Mouse (Mus musculus) cerebellum, adult 18-20 months (tissue): ENCODE data around the gene Nuf2.
"Not testable (repeated sequence)": the region's sequence is repeated elsewhere in the genome, so short reads cannot be mapped to it uniquely, and the experiment has no call there.

Experiments
- DNase-seq, 2 experiments: peaks; one replicate each; pipeline ENCODE4 v3.0.0; 2021

Nuf2 gene

DNA sequence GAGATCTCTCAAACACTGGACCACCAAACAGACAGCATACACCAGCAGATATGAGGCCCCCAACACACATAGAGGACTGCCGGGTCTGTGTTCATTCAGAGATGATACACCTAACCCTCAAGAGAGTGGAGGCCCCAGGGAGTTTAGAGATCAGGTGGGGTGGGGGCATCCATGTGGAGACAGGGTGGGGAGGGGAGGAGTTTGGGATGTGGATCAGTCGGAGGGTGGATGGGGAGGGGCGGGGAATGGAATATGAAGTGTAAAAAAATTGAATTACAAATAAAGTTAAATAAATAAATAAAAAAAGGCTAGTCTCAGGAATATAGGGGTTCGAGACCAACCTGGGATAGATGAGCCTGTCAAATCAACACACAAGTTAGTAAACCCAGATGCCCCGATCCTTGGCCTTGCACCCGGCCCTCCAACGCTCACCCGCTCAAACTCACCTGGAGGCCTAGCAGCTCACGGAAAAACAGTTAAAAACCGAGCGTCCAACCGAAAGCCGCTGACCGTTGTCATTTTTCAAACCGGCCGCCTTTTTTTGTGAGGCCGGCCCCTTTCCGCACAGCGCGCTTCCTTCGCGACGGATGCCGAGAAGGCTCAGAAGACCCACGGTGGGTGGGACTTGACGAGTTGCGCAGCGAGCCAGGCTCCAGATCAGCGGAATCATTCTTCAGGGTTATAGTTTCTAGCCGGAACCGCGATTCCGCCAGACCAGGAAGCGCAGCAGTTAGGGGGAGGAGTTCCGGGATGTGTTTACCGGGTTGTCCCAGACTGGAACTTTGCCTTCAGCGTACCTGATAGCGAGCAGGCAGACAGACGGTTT is at the start of gene Nuf2:
Gene Nuf2, minus strand, starts transcription at position 589 of the 826 bp plus-strand sequence.
- peak; percentile 97 to 99 for DNase-seq

DNA sequence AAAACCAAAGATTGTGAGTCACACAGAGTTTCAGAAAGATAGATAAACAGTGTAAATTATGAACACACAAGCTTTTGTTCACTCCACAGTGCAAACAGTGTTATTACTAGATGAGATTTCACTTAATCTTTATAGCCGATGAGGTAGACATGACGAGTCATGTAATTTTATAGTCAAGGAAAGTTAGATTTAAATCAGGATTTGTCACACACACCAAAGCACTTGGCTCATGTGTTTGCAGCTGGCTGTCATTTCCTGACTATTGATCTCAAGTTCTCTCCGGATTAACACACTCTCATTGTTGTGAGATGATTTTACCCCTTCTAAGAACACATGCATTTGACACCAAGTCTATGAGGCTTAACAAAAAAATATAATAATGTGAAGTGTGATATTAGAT is 48.3 kb upstream of the Nuf2 start:
- no peak for DNase-seq

- DNase-seq = no peak
These were observed 42.9 kb upstream of the Nuf2 start for GRCm38 (mm10) chr1:169574136-169574535.

GRCm38 (mm10) chr1:169555621-169556020 is 24.4 kb upstream of the Nuf2 start:
- no peak for DNase-seq

DNA sequence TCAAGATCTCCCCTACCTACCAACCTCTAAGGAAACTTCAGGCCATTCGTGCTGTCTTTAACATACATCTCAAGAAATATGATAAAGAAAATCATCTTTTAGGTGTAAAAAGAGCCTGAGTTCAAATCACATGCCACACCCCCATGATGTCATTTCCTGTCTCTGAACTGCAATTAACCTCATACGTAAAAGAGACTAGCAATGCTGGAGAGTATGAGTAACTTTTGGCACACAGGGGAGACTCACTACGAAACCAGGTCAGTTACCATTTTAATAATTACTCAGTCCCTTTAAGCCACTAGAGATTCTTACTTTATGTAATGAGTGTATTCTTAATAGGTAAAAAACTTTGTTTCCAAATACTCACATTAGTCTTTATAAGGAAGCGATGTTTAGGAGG is 23.8 kb upstream of the Nuf2 start:
- no peak for DNase-seq

- DNase-seq = no peak
These were observed 22.2 kb upstream of the Nuf2 start for GRCm38 (mm10) chr1:169553446-169553845.

DNA sequence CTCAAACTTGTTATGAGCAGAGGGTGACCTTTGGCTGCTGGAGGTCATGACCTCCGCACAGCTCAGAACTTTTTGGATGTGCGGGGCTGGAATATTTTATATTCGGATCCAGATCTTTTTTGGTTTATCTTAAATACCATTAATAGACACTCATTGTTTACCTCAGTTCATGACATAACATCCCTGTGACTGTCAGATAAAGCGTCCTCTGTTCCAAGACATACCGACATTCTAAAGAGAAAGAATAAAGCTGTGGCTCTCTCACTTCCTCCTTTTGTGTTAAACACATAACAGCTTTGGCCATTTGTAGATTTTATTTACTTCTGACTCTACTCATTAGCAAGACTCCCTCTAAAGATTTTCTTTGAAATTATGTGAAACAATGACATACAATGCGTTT is 9.2 kb upstream of the Nuf2 start:
- DNase-seq = no peak

GRCm38 (mm10) chr1:169531702-169532535 is 655 bp upstream of the Nuf2 start:
- DNase-seq = peak; percentile 79 to 82

DNA sequence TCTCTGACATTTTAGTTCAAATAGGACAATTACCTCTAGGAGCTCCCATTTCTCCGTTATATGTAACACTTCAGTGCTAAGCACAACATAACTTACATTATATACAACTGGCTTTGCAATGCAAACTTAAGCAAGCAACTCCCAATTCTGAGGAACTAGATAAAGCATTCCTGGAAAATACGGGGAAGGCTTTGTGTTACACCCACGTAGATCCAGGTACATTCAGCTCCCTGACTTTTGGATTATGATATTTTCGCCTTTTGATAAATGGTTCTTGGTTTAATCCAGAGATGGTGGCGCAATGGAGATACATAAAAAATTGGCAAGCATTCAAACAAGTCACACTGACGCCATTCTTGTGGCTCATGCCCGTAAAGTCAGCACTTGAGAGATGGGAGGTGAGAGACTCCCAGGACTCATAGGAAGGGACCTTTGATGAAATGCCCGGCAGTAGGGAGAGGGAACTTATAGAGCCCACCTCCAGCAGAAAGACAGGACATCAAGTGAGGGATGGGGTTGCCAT is 1.2 kb downstream of the Nuf2 start:
- DNase-seq = no peak

DNA sequence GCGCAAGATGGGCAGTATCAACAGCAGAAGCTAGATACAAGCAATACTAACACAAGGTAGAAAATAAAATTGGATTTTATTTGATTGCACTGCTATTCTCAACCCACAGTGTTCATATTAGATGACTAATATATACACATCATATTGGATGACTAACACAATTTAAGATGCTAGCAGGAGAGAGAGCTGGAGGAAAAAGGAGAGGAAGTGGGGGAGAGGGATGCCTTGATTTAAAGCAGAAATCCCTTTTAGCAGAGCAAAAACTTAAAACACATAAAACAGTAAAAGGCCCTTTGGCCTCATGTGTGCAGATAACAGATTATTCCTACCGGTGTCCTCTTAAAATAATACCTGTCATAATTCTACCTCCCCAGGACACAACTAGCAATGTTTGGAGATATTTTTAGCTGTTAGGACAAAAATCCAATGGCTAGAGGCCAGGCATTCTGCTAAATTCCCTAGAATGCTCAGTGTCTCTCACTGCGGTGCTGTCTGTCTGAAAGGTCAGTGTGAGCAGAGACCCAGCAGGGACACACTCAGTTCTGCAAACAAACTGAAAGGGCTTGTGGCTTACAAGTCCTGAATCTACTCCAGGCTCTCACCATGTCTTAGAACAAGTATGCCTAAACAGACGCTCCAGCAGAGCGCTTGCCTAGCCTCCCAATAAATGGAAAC is 5.1 kb downstream of the Nuf2 start:
- DNase-seq = no peak

- no peak for DNase-seq
These were observed 11.9 kb downstream of the Nuf2 start for GRCm38 (mm10) chr1:169519337-169519736.

GRCm38 (mm10) chr1:169517899-169518517 is 13.3 kb downstream of the Nuf2 start:
- DNase-seq = not testable (repeated sequence)

- no peak for DNase-seq
These were observed 13.8 kb downstream of the Nuf2 start for GRCm38 (mm10) chr1:169517376-169517892.

- DNase-seq = no peak
These were observed 24.9 kb downstream of the Nuf2 start for GRCm38 (mm10) chr1:169506354-169506753.

DNA sequence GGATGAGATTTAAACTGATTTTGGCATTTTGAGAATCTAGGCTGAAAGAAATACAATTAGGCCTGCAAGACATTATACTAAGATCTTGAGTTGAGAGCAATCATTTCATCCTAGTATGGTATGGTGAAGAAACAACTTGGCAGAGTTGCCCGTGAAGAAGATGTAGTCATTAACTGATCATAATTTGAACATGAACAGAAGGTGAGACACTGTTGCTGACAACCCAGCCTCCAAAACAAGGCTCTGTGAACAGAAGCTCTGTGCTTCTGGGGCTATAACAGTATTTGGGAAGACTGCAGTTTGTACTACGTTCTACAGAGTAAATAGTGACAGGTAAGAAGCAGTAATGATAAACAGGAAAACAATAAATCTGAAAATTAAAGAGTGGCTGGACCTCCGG is 28.4 kb downstream of the Nuf2 start:
- no peak for DNase-seq

DNA sequence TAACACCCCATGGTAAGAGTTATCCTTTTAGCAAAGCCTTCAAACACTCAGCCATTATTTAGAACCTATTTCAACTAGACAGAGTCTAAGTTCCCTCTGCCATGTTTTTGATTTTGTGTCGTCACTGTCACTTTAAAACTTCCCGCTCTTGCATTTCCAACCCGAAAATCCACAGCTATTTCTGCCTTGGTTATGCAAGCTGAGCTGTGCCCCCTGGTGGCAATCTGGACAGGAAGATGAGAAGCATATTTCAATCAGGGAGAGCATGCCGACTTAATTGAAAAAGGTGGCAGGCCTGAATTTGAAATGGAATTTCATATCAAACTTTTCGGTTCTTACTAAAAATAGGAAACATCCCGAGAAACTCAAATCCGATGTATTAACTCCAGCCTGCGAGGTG is 35.6 kb downstream of the Nuf2 start:
- DNase-seq = peak; percentile 61 to 63

DNA sequence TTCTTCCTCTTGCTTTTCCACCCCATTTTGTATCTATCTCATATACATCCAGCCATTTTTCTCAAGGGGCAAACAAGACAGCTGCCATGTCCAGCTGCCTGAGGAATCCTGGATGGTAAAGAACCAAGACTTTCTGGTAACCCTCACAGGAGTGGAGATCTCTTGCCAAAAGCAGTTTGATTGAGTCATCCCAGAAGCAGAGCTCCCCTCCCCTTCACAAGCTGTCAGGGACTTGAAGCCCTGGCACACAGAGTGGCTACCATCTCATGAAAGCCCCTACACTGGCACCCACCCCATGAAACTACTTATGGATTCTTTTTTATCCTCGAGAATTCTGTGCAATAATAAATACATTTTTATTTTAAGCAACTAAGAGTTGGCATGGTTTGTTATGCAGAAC is 39.7 kb downstream of the Nuf2 start:
- no peak for DNase-seq

DNA sequence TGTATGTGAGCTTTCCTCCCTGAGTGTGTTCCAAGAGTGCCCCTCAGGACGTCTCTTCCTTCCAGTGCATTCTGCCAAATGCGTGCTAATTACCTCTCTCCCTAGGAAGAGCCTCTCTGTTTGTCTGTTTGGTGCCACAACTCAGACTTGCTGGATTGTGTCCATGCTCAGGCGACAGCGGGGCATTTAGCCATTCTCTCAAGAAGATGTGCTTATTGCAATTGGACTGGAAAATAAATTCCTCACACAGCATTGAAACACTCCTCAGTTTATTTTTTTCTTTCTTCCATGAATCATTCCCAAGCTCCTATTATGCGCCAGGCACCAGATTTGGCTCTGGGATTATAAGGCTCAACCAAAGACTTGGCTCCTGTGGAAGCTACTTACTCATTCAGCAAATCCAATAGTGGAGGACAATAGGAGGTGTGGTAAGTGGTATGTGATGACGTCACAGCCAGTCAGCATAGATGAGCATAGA is 45.8 kb downstream of the Nuf2 start:
- DNase-seq = peak; percentile 11 to 23

DNA sequence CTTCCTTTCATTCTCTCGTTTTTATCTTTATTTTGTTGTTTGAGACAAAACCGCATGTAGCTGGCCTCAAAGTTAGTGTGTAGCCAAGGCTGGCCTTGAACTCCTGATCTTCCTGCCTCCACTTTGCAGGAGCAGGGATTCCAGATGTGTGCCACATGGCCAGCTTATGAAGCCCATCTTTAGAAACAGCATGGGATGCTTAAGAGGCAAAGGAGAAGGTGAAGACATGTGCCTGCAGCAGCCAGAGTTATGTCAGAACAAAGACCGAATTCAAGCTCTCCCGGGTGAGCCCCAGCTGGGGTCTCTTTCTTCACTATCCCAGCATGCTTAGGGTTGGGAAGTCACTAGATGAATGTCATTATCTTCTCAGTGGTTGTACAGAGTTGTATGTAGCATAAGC is 46.7 kb downstream of the Nuf2 start:
- DNase-seq = no peak

DNA sequence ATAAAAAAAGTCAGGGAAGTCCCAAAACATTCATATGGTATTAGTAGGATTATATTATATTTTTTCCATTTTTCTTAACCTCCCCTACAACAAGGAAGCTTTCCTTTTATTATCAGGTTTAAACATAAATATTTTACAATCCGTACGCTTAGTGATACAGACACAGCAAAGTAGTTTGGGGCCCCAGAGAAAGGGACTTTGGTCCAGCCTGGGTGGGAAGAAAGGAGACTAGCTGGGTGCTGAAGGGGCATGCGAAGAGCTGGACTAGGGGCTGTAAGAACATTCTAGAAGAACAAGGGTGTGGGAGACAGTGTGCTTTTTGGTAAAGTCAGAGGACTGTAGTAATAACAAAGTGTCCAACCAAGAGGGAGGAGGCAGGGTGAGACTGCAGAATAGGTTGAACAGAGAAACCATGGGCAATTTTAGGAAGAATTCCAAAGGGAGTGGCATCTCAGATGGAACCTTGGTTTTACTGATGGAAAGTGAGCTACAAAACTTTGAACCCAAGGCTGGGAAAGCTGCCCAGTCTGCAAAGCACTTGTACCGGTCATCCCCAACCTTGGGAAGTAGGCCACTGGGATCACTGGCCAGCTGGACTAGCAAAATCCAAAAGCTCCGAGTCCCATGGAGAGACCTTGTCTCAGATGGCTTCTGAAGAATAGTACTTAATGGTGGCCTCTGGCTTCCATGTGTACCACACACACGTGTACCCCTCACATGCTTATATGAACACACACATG is 48.5 kb downstream of the Nuf2 start:
- DNase-seq = no peak

- no peak for DNase-seq
These were observed 60.1 kb downstream of the Nuf2 start for GRCm38 (mm10) chr1:169471185-169471584.

DNA sequence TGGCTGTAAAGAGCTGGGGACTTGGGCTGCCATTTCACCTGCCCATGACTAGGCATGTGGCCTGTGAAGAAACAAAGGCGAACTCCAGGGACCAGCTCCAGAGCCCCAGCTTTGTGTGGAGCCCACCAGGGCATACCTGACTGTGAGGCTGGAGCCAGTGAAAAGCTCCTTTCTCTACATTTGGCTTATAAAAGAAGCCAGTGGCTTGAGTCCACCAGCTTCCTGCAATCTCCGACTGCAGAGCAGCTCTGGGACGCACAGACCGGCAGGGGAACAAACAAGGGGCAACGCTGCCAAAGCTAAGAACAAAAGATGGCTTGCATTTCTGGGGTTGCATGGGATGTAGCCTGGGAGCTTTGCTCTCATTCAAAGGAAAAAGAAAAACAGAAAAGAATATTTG is 63.5 kb downstream of the Nuf2 start:
- DNase-seq = peak in 1 of 2 experiments; percentile 5
